Mouse (Mus musculus) liver, adult 2 months (tissue): ENCODE results near the gene Pde4d.

Experiments used
- CTCF ChIP-seq: fragments of 200-500 bp; IDR thresholded peaks from 2 replicates; pipeline ENCODE4 v1.5.1; 2011; ENCODE audit warnings: low read depth, low read length, control low read depth
- POLR2A ChIP-seq: fragments of 200-500 bp; IDR thresholded peaks from 2 replicates; pipeline ENCODE4 v1.6.1; 2011; ENCODE audit warnings: low read length, control low read depth; ENCODE audit not compliant: insufficient read depth; ENCODE audit errors: extremely low read depth

- TF ChIP-seq CTCF (no peak), POLR2A (no peak)
Measured at GRCm38 (mm10) chr13:109299511-109300250, 849.9 kb downstream of the Pde4d start.
